Mouse (Mus musculus): Measurements from ENCODE around the gene Cdiptos. TPM values are rescaled to one million over a fixed set of nuclear protein-coding genes. Genes with fewer than 3 reads are reported as not detected.
A peak's percentile ranks its signal among the peaks of the same experiment; 100 is the strongest.

The Cdiptos gene
- total and polyA plus RNA-seq, 3 experiments: 0.47 to 0.97 TPM; not detected in 1

GRCm38 (mm10) chr7:126949793-126950646 is 25.9 kb downstream of the Cdiptos start, which contains the start of gene Sez6l2:
Sez6l2 (plus strand) TSS chr7:126950563.
- peaks cover 6% of the 10 kb centered on the region for H3K9me3 ChIP-seq (replicated peaks; ENCODE audit: low read length)
- peaks cover 10 to 61% of the 10 kb centered on the region in 2 experiments for H3K4me1 ChIP-seq (ENCODE audit: control insufficient read depth in 1 of 2, insufficient read depth in 2 of 2)
- in situ Hi-C loops (cut with MboI; ENCODE audit: low pct_ligation_motif_present, low pct_unique_long_range_greater_than_20kb, low sequenced_read_pairs) (loop anchor here (5.0 kb wide), 1 partner anchor 32 kb away; no protein-coding TSS in a partner anchor), dilution Hi-C loops (cut with MboI; ENCODE audit: extremely low pct_ligation_motif_present, extremely low pct_unique_long_range_greater_than_20kb, low sequenced_read_pairs) (no loop called here)
- H3K27me3 ChIP-seq (replicated peaks): no peaks in the 10 kb centered on the region
- H3K9ac ChIP-seq (ENCODE audit: insufficient read depth, low read depth): no peak within 1 kb of the TSS
- no peak for DNase-seq (ENCODE audit: extremely low read depth)
- H3K4me2 ChIP-seq (ENCODE audit: insufficient read depth, low read depth, poor library complexity, severe bottlenecking): no peak within 1 kb of the TSS
- TF ChIP-seq MXI1 (IDR thresholded peaks at IDR 0.05; ENCODE audit: low read depth, low read length) (peak; percentile 37; the same call in 1 of the 2 replicates), ELF1 (IDR thresholded peaks at IDR 0.05; ENCODE audit: low read depth, low read length) (no peak), HCFC1 (IDR thresholded peaks at IDR 0.05; ENCODE audit: low read depth, low read length) (no peak), GABPA (IDR thresholded peaks at IDR 0.05; ENCODE audit: insufficient replicate concordance, low read depth, low read length) (no peak), SIN3A (IDR thresholded peaks at IDR 0.05; ENCODE audit: low read length) (peak; percentile 58)
- no peak within 1 kb of the TSS for H3K27ac ChIP-seq (ENCODE audit: insufficient read depth, low read depth)
- H3K79me2 ChIP-seq (replicated peaks; ENCODE audit: control insufficient read depth, extremely low read depth, insufficient read depth, poor library complexity, severe bottlenecking): no peaks in the 10 kb centered on the region
- peaks cover 27 to 85% of the 10 kb centered on the region in 2 experiments for H3K36me3 ChIP-seq (replicated peaks in 1 of 2; ENCODE audit: control insufficient read depth in 1 of 2, insufficient read depth in 1 of 2, low read length in 1 of 2)
- no peak within 1 kb of the TSS for H3K4me3 ChIP-seq (replicated peaks in 1 of 3; ENCODE audit: low read depth in 2 of 3, low read length in 2 of 3, poor library complexity in 1 of 3)

- in situ Hi-C loops (cut with MboI; ENCODE audit: low pct_ligation_motif_present, low pct_unique_long_range_greater_than_20kb, low sequenced_read_pairs): loop anchor here (5.0 kb wide), 1 partner anchor 33 kb away; no protein-coding TSS in a partner anchor
- Histone ChIP-seq H3K79me2 (replicated peaks; ENCODE audit: control insufficient read depth, extremely low read depth, insufficient read depth, poor library complexity, severe bottlenecking) (no peaks in the 10 kb centered on the region), H3K27ac (ENCODE audit: insufficient read depth, low read depth) (no peak within 1 kb of the TSS), H3K9me3 (replicated peaks; ENCODE audit: low read length) (peaks cover 6% of the 10 kb centered on the region), H3K4me1 (ENCODE audit: control insufficient read depth in 1 of 2, insufficient read depth in 2 of 2) (peaks cover 10 to 62% of the 10 kb centered on the region in 2 experiments), H3K9ac (ENCODE audit: insufficient read depth, low read depth) (no peak within 1 kb of the TSS), H3K36me3 (replicated peaks in 1 of 2; ENCODE audit: control insufficient read depth in 1 of 2, insufficient read depth in 1 of 2, low read length in 1 of 2) (peaks cover 32 to 86% of the 10 kb centered on the region in 2 experiments), H3K27me3 (replicated peaks) (no peaks in the 10 kb centered on the region), H3K4me3 (replicated peaks in 1 of 3; ENCODE audit: low read depth in 2 of 3, low read length in 2 of 3, poor library complexity in 1 of 3) (no peak within 1 kb of the TSS), H3K4me2 (ENCODE audit: insufficient read depth, low read depth, poor library complexity, severe bottlenecking) (no peak within 1 kb of the TSS)
- no peak for TF ChIP-seq CHD1 (IDR thresholded peaks at IDR 0.05; ENCODE audit: low read depth, low read length)
- TF ChIP-seq MAZ (IDR thresholded peaks at IDR 0.05; ENCODE audit: low read depth, low read length): no peak
- no peak for TF ChIP-seq SIN3A (IDR thresholded peaks at IDR 0.05; ENCODE audit: low read length)
- TF ChIP-seq RAD21 (IDR thresholded peaks at IDR 0.05; ENCODE audit: low read depth, low read length): no peak
- TF ChIP-seq MAX (IDR thresholded peaks at IDR 0.05; ENCODE audit: low read length): no peak
- TF ChIP-seq MAFK (IDR thresholded peaks at IDR 0.05; ENCODE audit: insufficient replicate concordance, low read length): no peak
- no peak for TF ChIP-seq GABPA (IDR thresholded peaks at IDR 0.05; ENCODE audit: insufficient replicate concordance, low read depth, low read length)
- TF ChIP-seq POLR2AphosphoS2 (IDR thresholded peaks at IDR 0.05; ENCODE audit: low read depth, low read length): no peak
- no peak for TF ChIP-seq EP300 (IDR thresholded peaks at IDR 0.05; ENCODE audit: low read length)
- no peak for TF ChIP-seq JUND (conservative IDR thresholded peaks at IDR 0.05; ENCODE audit: low read depth, low read length)
- no peak for TF ChIP-seq NELFE (IDR thresholded peaks at IDR 0.05; ENCODE audit: low read depth, low read length)
- no peak for TF ChIP-seq ZNF384 (IDR thresholded peaks at IDR 0.05; ENCODE audit: low read depth, low read length)
- no peak for TF ChIP-seq CHD2 (IDR thresholded peaks at IDR 0.05; ENCODE audit: low read length)
- no peak for TF ChIP-seq KAT2A (IDR thresholded peaks at IDR 0.05; ENCODE audit: insufficient replicate concordance, low read length)
- TF ChIP-seq ZC3H11A (IDR thresholded peaks at IDR 0.05; ENCODE audit: low read depth, low read length): no peak
- dilution Hi-C loops (cut with MboI; ENCODE audit: extremely low pct_ligation_motif_present, extremely low pct_unique_long_range_greater_than_20kb, low sequenced_read_pairs): no loop called here
- DNase-seq (ENCODE audit: extremely low read depth): no peak
Measured at GRCm38 (mm10) chr7:126949403-126949792, 26.5 kb downstream of the Cdiptos start, which contains the start of gene Asphd1. Asphd1 (minus strand) TSS chr7:126949582.
